Comparison of ENCODE assay signal across 19 mouse cellular contexts in the genomic region with DNA sequence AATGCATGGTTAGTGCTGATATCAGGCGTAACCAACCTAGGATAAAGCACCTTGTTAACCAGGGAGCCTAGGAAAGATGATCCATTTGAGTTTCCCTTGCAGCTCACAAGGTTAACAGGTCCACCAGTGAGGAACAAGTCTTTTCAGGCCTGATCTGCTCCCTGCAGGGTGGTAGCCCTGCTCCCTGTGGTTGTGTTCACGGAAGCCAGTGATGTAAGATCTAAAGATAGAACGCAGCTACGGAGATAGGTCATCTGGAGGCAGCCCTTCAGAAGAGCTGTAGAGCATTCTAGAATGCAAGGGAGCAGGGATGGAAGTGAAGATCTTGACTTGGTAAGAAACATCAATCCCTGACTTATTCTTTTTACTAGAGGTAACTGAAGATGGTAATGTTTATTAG. TPM values are rescaled to one million over a fixed set of nuclear protein-coding genes. Genes with fewer than 3 reads are reported as not detected.
DNase-seq lines count a peak whose midpoint lies in the region; ATAC-seq and TF ChIP-seq lines count a peak whose summit lies in the region.
"Had no signal": no experiment of that assay in that cellular context is flagged by ENCODE, and none has a peak within 500 bp of the region (broad histone marks: within the 10 kb centered on the region; RNA-seq: fewer than 3 reads in every experiment).

No protein-coding gene starts in this region.

- H3K9me3 ChIP-seq in lung, postnatal 0 days (ENCODE audit: low read length): no peaks in the 10 kb centered on the region
- H3K9me3 ChIP-seq in forebrain, postnatal 0 days (ENCODE audit: low read length): no peaks in the 10 kb centered on the region
- H3K9me3 ChIP-seq: limb, embryonic 15.5 days; midbrain, embryonic 12.5 days had no signal

- WGBS in lung, postnatal 0 days: 56% methylated on average over 4 of the region's 4 CpGs
- 74% methylated on average over 4 of the region's 4 CpGs for WGBS in forebrain, postnatal 0 days

- ATAC-seq in lung, postnatal 0 days: peak; percentile 56; the same call in 1 of the 2 replicates
- peak; percentile 87 for ATAC-seq in megakaryocyte progenitor cell, adult 5-6 weeks (replicated peaks; ENCODE audit: poor library complexity)
- no peak for ATAC-seq in forebrain, postnatal 0 days
- ATAC-seq: forebrain, embryonic 14.5 days; inflammation-experienced regulatory T-cells, adult 6 months had no signal

- H3K4me2 ChIP-seq in lung, postnatal 0 days (replicated peaks; ENCODE audit: low read depth, low read length): no peak overlapping the region
- no peak overlapping the region for H3K4me2 ChIP-seq in forebrain, postnatal 0 days (ENCODE audit: low read depth)
- H3K4me2 ChIP-seq: limb, embryonic 15.5 days; lung, embryonic 14.5 days; midbrain, embryonic 12.5 days had no signal

- no peaks in the 10 kb centered on the region for H3K27me3 ChIP-seq in lung, postnatal 0 days (replicated peaks; ENCODE audit: insufficient read depth, low read length)
- no peaks in the 10 kb centered on the region for H3K27me3 ChIP-seq in forebrain, postnatal 0 days (ENCODE audit: insufficient read depth, low read length)
- H3K27me3 ChIP-seq: limb, embryonic 15.5 days had no signal

- TF ChIP-seq CTCF in lung, postnatal 0 days (IDR thresholded peaks at IDR 0.05): no peak
- no peak for TF ChIP-seq CTCF in forebrain, postnatal 0 days (IDR thresholded peaks at IDR 0.05; ENCODE audit: low read depth)

- H3K36me3 ChIP-seq in lung, postnatal 0 days (ENCODE audit: insufficient read depth, low read length): no peaks in the 10 kb centered on the region
- no peaks in the 10 kb centered on the region for H3K36me3 ChIP-seq in forebrain, postnatal 0 days (ENCODE audit: insufficient read depth)
- H3K36me3 ChIP-seq: limb, embryonic 15.5 days; midbrain, embryonic 12.5 days had no signal

- DNase-seq in gastrocnemius, adult 8-10 months (ENCODE audit: low spot score in 2 of 2): peak; percentile 16 to 25
- no peak for DNase-seq in gastrocnemius, postnatal 4 days (ENCODE audit: low spot score in 2 of 2)
- DNase-seq in lung, postnatal 0 days (ENCODE audit: low spot score): no peak
- DNase-seq in lung, postnatal 10 days: no peak
- DNase-seq in NIH3T3 (ENCODE audit: low read depth): peak; percentile 21
- no peak for DNase-seq in forebrain, postnatal 0 days
- no peak for DNase-seq in right cerebral cortex, postnatal 36 days (ENCODE audit: low spot score in 2 of 2)
- DNase-seq: adrenal gland, postnatal 25 days; B cell, adult 2 months; cerebellum, postnatal 10 days; lung, embryonic 14.5 days; right cerebral cortex, adult 18-20 months had no signal

- H3K4me1 ChIP-seq in lung, postnatal 0 days (ENCODE audit: insufficient read depth, low read depth, low read length): no peaks in the 10 kb centered on the region
- no peaks in the 10 kb centered on the region for H3K4me1 ChIP-seq in forebrain, postnatal 0 days (ENCODE audit: insufficient read depth)

- TF ChIP-seq EP300 in lung, postnatal 0 days (IDR thresholded peaks at IDR 0.05): no peak

- no peak overlapping the region for H3K9ac ChIP-seq in lung, postnatal 0 days (replicated peaks; ENCODE audit: low read depth)
- H3K9ac ChIP-seq in forebrain, postnatal 0 days: no peak overlapping the region
- H3K9ac ChIP-seq: limb, embryonic 15.5 days; lung, embryonic 14.5 days; midbrain, embryonic 12.5 days had no signal

- no peak overlapping the region for H3K27ac ChIP-seq in lung, postnatal 0 days (ENCODE audit: low read length)
- H3K27ac ChIP-seq in forebrain, postnatal 0 days (ENCODE audit: low read depth, low read length): no peak overlapping the region
- H3K27ac ChIP-seq: layer of hippocampus, adult 2 months; left cerebral cortex, adult 2 months; limb, embryonic 15.5 days; midbrain, embryonic 12.5 days had no signal

- H3K4me3 ChIP-seq in lung, postnatal 0 days (ENCODE audit: low read depth, low read length): no peak overlapping the region
- no peak overlapping the region for H3K4me3 ChIP-seq in forebrain, postnatal 0 days (ENCODE audit: low read depth, low read length)
- H3K4me3 ChIP-seq: layer of hippocampus, adult 2 months; left cerebral cortex, adult 2 months; limb, embryonic 15.5 days; midbrain, embryonic 12.5 days had no signal

RNA-seq across cellular contexts. Expression of a gene that starts 18.9 kb away (rescaled TPM):
- 100 to 1,000 TPM in 3 of 4 experiments, 10 to 100 TPM in 1; 92.6 to 112 (median 104) TPM for total RNA-seq in gastrocnemius, adult 8-10 months (2022)
- total RNA-seq in gastrocnemius, postnatal 4 days (2021): 100 to 1,000 TPM; 108 to 117 TPM
- 80.0 and 86.3 TPM in 2 replicates for polyA plus RNA-seq in lung, postnatal 0 days (2015; fragmentation: Nextera tagmentation; extraction: Ambion mirVana)
- total RNA-seq in megakaryocyte progenitor cell, adult 5-6 weeks (2015): 60.2 and 69.1 TPM in 2 replicates
- 56.6 and 62.6 TPM in 2 replicates for total RNA-seq in megakaryocyte progenitor cell, adult 5-6 weeks (2017)
- total RNA-seq in forebrain, postnatal 0 days (2014; rRNA removed): 63.1 and 71.1 TPM in 2 replicates
- polyA plus RNA-seq in forebrain, postnatal 0 days (2015; fragmentation: Nextera tagmentation; extraction: Ambion mirVana): 57.2 and 68.7 TPM in 2 replicates

Comparison
In these comparisons a context has a peak if more than half of its experiments do, and no peak if none do; other contexts are left out.
1. DNase-seq: peak in gastrocnemius, adult 8-10 months (2 of 2) and NIH3T3 (single experiment); none in gastrocnemius, postnatal 4 days (0 of 2), lung, postnatal 0 days (single experiment), lung, postnatal 10 days (single experiment), forebrain, postnatal 0 days (single experiment) and right cerebral cortex, postnatal 36 days (0 of 2).